Mouse (Mus musculus): ENCODE measurements around the gene Rbfox3.

Gene Rbfox3

GRCm38 (mm10) chr11:118671216-118671615, 240.2 kb downstream of the Rbfox3 start:
- no peak for DNase-seq (ENCODE audit: low spot score in 2 of 2)

GRCm38 (mm10) chr11:118669820-118670219, 241.6 kb downstream of the Rbfox3 start:
- DNase-seq (ENCODE audit: low spot score in 2 of 2), result no peak

DNA sequence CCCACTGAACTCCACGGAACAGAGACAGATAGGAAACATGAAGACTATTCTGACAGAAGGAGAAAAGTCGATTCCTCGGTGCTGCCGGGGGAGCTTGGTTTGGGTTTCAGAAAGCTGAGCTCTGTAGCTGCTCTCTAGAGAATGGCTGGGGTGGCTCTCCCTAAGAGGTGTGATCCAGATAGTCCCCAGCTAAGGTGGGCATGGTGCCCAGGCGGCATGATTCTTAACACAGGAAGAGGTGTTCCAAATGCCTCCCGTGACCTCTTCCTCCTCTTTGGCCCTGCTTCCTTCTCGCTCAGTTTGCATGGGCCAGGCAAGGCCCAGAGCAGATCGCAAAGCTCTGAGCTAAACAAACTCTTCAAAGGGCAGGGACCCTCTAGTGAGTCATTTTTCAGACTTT, 243.0 kb downstream of the Rbfox3 start:
- no peak for DNase-seq (ENCODE audit: low spot score in 2 of 2)

DNA sequence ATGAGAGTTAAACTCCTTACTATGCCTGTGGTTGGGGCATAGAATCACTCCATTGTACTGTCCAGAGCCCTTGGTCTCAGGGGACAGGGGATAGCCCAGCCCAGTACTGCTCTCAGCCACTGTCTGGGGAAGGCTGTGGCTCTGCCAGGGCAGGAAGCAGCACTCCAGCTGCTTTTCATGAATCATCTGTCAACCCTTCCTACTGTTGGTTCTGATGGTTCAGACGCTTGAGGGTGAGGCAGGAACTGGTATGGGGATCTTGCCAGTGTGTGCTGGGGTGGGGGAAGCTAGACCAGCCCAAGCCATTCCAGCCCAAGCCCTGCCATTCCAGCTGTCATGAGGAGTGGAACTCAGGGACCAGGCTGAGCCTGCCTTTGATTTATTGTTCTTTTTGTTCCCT, 243.5 kb downstream of the Rbfox3 start:
- no peak for DNase-seq (ENCODE audit: low spot score in 2 of 2)

DNA sequence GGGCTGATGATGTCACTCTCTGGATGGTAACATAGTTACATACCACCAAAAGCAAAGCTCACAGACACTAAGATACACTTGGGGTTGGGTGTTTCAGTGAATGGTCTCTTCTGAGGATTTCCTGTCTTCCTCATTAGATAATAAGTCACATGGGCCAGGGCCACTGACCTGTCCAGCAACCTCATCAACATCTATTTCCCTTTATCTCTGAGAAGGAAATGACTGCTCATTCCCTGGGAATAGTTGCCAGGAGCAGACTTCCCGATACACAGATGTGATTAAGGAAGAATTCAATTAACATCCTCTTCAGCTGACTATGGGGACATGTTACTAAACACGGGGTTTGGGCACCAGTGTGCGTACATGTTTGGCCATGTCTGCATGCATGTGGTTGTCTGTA, 245.2 kb downstream of the Rbfox3 start:
- DNase-seq (ENCODE audit: low spot score in 2 of 2), result no peak

- DNase-seq (ENCODE audit: low spot score in 2 of 2), result no peak
These were observed 248.1 kb downstream of the Rbfox3 start for GRCm38 (mm10) chr11:118663305-118663704.

GRCm38 (mm10) chr11:118659305-118659704, 252.1 kb downstream of the Rbfox3 start:
- DNase-seq (ENCODE audit: low spot score in 2 of 2), result no peak

DNA sequence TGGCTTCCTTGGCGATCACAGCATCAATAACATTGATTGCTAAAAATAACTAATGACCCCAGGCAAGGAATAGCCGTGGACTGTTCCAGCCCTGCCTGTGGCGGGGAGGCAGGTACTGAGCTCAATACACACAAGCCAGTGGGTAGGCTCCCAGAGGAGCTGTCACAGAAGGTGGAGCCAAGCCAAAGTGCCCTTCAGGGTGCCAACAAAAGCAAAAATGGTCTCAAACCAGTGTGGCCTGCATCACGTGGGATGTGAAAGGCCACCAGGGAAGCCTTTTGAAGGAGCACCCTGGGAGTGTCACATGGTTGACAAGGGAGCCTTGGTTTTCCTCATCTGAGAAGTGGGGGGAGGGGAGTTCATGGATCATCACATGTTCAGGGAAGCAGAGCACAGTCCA, 255.6 kb downstream of the Rbfox3 start:
- DNase-seq (ENCODE audit: low spot score in 2 of 2), result no peak

- DNase-seq (ENCODE audit: low spot score in 2 of 2), result no peak
These were observed 257.7 kb downstream of the Rbfox3 start for GRCm38 (mm10) chr11:118653521-118654318.

DNA sequence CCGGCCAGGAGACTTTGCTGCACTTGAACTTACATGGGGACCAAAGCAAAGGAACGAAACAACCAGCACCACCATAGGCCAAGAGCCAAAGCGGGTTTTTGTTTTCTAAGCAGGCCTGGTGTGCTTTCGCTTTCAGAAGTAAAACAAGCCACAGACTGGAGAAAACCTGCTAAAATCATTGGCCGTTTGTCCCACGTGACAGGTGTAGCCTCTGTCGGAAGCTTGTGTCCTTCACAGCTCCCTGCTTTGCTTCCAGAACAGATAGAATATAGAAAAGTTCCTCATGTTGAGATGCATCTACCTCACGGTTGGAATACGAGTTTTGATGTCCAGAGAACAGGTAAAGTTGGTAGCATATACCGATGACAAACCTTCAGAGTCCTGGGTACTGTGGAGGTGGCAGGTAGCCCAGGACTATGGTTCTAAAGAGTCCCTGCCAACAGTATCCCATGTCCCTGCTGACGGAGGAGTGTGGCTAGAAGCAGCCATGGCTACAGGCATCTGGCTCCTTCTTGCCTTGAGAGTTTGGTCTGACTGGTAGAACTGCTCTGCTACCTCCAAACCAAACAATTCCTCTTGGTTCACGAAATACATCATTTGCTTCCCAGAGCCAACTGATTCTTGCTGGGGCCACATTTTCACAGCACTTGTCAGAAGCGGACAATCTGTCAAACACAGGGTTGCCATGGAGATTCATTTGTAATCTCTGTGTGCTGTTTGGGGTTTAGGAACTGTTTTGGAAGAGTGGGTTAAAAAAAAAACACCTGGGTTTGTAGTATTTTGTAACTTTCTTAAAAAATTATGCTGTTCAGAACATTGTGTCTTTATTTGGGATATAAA, 258.8 kb downstream of the Rbfox3 start:
- DNase-seq (ENCODE audit: low spot score in 2 of 2), result no peak

GRCm38 (mm10) chr11:118648369-118648768, 263.0 kb downstream of the Rbfox3 start:
- DNase-seq (ENCODE audit: low spot score in 2 of 2), result no peak

DNA sequence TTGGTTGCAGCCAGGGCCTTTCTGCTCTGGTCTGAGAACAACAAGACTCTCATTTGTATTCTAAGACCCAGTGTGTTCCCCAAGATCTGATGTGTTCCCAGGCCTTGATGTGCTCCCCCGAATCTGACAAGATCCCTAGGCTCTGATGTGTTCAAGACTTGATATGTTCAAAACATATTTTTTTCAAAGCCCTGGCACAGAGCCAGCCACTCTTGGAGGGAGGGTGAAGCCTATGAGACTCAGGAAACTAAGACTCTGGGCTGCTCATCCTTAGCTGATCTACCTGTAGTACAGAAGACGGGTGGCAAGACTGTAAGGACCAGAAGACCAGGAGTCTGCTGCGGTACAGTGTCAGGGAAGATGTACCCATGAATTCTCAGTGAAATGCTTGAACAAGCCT, 264.5 kb downstream of the Rbfox3 start:
- DNase-seq (ENCODE audit: low spot score in 2 of 2), result no peak

- DNase-seq (ENCODE audit: low spot score in 2 of 2), result no peak
These were observed 266.2 kb downstream of the Rbfox3 start for GRCm38 (mm10) chr11:118645158-118645557.

DNA sequence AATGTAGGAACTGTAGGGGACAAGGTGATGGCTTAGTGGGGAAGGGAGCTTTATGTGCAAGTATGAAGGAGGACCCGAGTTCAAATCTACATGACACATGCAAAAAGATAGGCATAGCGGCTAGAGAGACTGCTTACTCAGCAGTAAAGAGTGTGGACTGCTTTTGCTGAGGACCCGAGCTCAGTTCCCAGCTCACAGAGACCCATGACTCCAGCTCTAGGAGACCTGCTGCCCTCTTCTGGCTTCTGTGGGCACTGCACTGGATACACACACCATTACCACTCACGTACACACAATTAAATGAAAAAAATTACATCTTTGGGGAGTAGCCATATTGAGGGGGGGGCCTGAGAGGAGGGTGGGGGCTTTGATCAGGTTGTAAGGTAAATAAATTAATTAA, 270.7 kb downstream of the Rbfox3 start:
- no peak for DNase-seq (ENCODE audit: low spot score in 2 of 2)

DNA sequence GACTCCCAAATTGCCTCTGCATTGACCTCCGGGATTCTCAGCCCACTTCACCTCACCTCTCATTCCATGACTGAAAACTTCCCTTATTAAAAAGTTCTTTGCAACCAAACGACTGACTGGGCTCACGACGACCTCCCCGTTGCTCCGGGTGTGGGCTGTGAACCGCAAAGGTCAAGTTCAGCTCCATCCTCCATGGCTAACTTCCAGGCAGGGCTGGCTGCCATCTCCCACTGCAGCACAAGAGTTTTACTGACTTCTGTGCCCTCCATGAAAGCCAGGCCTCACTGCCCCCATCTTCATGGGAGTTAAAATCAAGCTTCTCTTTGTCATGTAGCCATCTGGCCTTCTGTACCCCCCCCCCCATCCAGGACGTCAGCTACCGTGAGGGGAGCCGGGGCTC, 273.7 kb downstream of the Rbfox3 start:
- DNase-seq (ENCODE audit: low spot score in 2 of 2), result no peak

- DNase-seq (ENCODE audit: low spot score in 2 of 2), result no peak
These were observed 276.8 kb downstream of the Rbfox3 start for GRCm38 (mm10) chr11:118634647-118635046.

DNA sequence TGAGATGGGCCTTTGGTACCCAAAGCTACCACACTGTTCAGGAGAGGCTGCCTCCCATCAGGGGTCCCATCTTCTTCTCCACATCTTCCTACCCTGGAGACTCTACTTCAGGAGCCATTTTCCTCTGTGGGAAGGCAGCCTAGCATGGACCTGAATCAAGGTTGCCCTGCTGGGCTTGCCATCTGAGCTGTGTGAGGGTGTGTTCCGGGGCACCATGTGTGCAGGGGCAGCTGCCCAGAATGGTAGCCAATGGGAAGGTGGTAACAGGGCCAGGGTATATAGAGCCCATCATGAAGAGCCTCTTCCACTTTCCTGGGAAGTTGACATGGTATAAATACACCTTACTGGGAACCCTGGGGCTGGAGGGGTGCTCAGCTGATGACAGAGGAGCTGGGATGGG, 281.7 kb downstream of the Rbfox3 start:
- no peak for DNase-seq (ENCODE audit: low spot score in 2 of 2)

DNA sequence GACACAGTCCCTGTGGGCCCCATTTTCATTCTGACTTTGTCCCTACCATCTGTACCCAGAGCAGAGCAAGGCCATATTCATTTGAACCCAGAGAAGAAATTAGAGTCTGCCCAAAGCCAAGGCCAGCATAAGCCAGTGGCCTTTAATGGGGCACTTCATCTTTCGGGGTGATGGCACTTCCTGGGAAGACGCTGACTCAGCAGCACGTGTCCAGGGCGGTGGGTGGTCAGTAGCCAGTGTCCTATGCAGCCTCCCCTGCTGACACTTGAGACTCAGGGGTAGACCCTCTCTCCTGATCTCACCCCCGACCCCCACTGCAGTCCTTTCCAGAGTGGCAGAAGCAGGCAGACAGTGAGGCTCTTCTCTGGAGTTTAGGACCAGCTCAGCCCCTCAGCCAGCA, 283.9 kb downstream of the Rbfox3 start:
- no peak for DNase-seq (ENCODE audit: low spot score in 2 of 2)

DNA sequence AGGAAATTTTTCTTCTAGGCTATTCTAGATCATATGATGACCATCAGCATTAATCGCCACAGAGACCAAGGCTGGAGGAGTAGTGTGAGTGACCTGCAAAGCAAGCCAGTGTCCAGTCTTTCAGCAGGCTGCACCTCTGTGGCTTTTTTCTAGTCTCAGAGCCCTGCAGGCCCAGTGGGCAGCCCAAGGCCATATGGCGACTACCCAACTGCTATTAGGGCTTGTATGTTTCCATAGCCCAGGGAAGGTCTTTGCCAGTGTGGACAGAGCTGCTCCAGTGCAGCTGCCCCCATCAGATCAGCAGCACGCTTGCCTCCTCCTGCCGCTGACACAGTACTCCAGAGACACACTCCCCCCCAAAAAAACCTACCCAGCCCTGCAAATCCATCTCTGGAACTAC, 290.5 kb downstream of the Rbfox3 start:
- no peak for DNase-seq (ENCODE audit: low spot score in 2 of 2)

- no peak for DNase-seq (ENCODE audit: low spot score in 2 of 2)
These were observed 297.3 kb downstream of the Rbfox3 start for GRCm38 (mm10) chr11:118614126-118614525.

DNA sequence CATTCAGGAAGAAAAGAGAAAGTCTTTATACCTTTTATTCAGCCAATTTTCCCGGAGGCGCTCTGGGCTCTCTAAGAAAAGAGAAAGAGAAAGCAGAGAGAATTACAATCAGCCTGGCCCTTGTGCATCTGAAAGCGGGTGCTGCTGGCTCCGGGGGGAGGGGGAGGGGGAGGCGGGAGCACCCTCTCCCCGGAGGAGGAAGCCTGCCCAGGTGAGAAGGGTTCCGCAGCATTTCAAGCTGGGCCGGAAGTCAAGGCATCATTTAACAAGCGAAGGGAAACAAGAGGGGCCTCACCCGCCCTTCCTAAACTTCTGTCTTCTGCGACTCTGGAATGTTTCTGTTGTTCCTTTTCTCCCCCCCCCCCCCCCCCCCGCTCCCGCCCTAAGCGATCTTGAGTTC, 301.3 kb downstream of the Rbfox3 start:
- no peak for DNase-seq (ENCODE audit: low spot score in 2 of 2)

GRCm38 (mm10) chr11:118609236-118610000, 302.0 kb downstream of the Rbfox3 start:
- DNase-seq (ENCODE audit: low spot score in 2 of 2), result no peak
